Mouse (Mus musculus): ENCODE measurements around the gene N4bp2. TPM values are rescaled to one million over a fixed set of nuclear protein-coding genes. Genes with fewer than 3 reads are reported as not detected.

The N4bp2 gene
- total and polyA plus RNA-seq, 3 experiments = 11.4 to 50.6 (median 12.9) TPM

DNA sequence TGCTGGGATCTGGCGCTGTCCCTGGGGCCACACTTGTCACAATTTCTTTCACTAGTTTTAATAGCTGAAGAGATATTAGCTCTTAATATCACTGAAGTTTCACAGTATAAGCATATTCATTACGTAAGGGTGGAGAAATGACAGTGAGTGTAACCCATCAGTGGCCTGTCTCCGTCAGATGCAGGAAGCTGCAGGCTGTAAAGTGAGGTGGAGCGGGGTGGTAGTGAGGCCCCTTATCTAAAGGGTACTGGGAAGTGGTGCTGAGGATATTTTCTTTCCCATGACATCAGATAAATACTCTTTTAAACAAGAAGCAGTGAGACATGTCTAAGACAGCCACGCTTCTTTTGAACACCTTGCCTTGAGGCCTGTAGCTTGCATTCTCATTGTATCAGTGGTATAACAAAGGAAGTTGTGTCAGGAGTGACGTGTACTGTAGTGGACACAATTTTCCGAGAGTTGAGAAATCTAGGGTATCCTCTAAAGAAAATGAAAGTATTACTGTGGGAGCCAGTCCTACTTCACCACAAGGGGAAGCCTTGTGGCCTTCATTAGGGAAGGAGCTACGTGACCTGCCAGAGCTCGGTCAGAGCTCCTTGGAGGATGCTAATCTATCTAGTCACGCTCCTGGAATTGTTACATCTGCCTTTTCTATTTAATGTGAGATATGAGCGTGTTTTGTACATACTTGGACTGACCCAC, 68.7 kb downstream of the N4bp2 start:
- no peaks in the 10 kb centered on the region for H3K9me3 ChIP-seq (replicated peaks; ENCODE audit: insufficient read depth, low read length)
- H3K4me3 ChIP-seq (ENCODE audit: control insufficient read depth in 1 of 2, insufficient read depth in 1 of 2, low read depth in 2 of 2, low read length in 2 of 2) = no peak overlapping the region; a peak in 1 of 4 replicates
- H3K27me3 ChIP-seq (ENCODE audit: control insufficient read depth in 1 of 2, insufficient read depth in 2 of 2, low read length in 2 of 2) = no peaks in the 10 kb centered on the region
- peaks cover 0 to 11% of the 10 kb centered on the region in 2 experiments; a peak in 2 of 4 replicates for H3K36me3 ChIP-seq (ENCODE audit: control insufficient read depth in 1 of 2, insufficient read depth in 2 of 2, low read length in 2 of 2)
- H3K27ac ChIP-seq (ENCODE audit: control insufficient read depth, low read depth, low read length) = peak overlapping the region; percentile 21
- H3K79me2 ChIP-seq (ENCODE audit: control insufficient read depth, insufficient read depth, low read length, poor library complexity) = no peaks in the 10 kb centered on the region
- TF ChIP-seq MEF2A (IDR thresholded peaks at IDR 0.05; ENCODE audit: extremely low read depth, insufficient replicate concordance, low read depth, low read length, poor library complexity, severe bottlenecking) (no peak), MAFK (IDR thresholded peaks at IDR 0.05; ENCODE audit: borderline replicate concordance, low read depth, low read length) (no peak), POLR2A (IDR thresholded peaks at IDR 0.05; ENCODE audit: control insufficient read depth in 1 of 2, insufficient read depth in 1 of 2, low read depth in 1 of 2, low read length in 2 of 2, poor library complexity in 1 of 2) (no peak), TCF12 (IDR thresholded peaks at IDR 0.05; ENCODE audit: low read depth, low read length) (no peak), SMC3 (IDR thresholded peaks at IDR 0.05; ENCODE audit: low read depth, low read length) (no peak; the same call in 1 of the 2 replicates), CTCF (IDR thresholded peaks at IDR 0.05 in 2 of 3, conservative IDR thresholded peaks at IDR 0.05 in 1 of 3; ENCODE audit: control insufficient read depth in 1 of 3, insufficient read depth in 1 of 3, low read depth in 2 of 3, low read length in 3 of 3, poor library complexity in 1 of 3, severe bottlenecking in 1 of 3) (no peak; a peak in 1 of 6 replicates), CHD2 (IDR thresholded peaks at IDR 0.05; ENCODE audit: low read length) (no peak), NRF1 (IDR thresholded peaks at IDR 0.05; ENCODE audit: insufficient read depth, low read depth, low read length, poor library complexity, severe bottlenecking) (no peak), EP300 (IDR thresholded peaks at IDR 0.05; ENCODE audit: low read depth in 1 of 2, low read length in 2 of 2) (no peak), E2F4 (IDR thresholded peaks at IDR 0.05; ENCODE audit: borderline replicate concordance, low read depth, low read length) (no peak)
- DNase-seq (ENCODE audit: low read depth, low spot score) = peak; percentile 21
- peaks cover 0 to 11% of the 10 kb centered on the region in 2 experiments; a peak in 2 of 4 replicates for H3K4me1 ChIP-seq (ENCODE audit: control insufficient read depth in 1 of 2, insufficient read depth in 2 of 2, low read length in 2 of 2)
- H3K9ac ChIP-seq (ENCODE audit: control insufficient read depth, low read depth, low read length, poor library complexity, severe bottlenecking) = no peak overlapping the region; the same call in 1 of the 2 replicates

DNA sequence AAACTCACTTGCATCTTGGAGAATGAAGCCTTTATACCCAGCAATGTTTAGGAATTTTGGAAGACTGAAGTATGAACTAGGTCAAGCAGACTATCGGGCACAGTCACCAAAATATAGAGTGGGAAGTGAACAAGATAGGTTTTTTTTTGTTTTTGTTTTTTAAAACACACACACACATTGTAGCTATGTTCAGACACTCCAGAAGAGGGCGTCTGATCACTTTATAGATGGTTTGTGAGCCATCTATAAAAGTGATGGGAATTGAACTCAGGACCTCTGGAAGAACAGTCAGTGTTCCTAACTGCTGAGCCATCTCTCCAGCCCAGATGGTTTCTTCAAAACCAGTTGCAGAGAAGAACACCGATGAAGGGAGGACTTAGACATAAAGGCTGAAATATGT, 69.8 kb downstream of the N4bp2 start:
- Histone ChIP-seq H3K9ac (ENCODE audit: control insufficient read depth, low read depth, low read length, poor library complexity, severe bottlenecking) (no peak overlapping the region), H3K27me3 (ENCODE audit: control insufficient read depth in 1 of 2, insufficient read depth in 2 of 2, low read length in 2 of 2) (no peaks in the 10 kb centered on the region), H3K36me3 (ENCODE audit: control insufficient read depth in 1 of 2, insufficient read depth in 2 of 2, low read length in 2 of 2) (peaks cover 0 to 11% of the 10 kb centered on the region in 2 experiments; a peak in 2 of 4 replicates)
- TF ChIP-seq RAD21 (IDR thresholded peaks at IDR 0.05; ENCODE audit: low read depth, low read length) (peak; percentile 53), TAL1 (IDR thresholded peaks at IDR 0.05; ENCODE audit: low read length) (no peak), POLR2AphosphoS2 (IDR thresholded peaks at IDR 0.05; ENCODE audit: low read length) (no peak), NELFE (IDR thresholded peaks at IDR 0.05; ENCODE audit: low read depth, low read length) (no peak), ELF1 (IDR thresholded peaks at IDR 0.05; ENCODE audit: low read depth, low read length) (no peak), E2F4 (IDR thresholded peaks at IDR 0.05; ENCODE audit: borderline replicate concordance, low read depth, low read length) (no peak), GABPA (IDR thresholded peaks at IDR 0.05; ENCODE audit: low read depth, low read length) (no peak), MAX (IDR thresholded peaks at IDR 0.05; ENCODE audit: low read length) (no peak), UBTF (IDR thresholded peaks at IDR 0.05; ENCODE audit: borderline replicate concordance, insufficient read depth, low read depth, low read length) (no peak), POLR2AphosphoS5 (IDR thresholded peaks at IDR 0.05; ENCODE audit: borderline replicate concordance, low read depth, low read length) (no peak), CTCF (IDR thresholded peaks at IDR 0.05 in 2 of 3, conservative IDR thresholded peaks at IDR 0.05 in 1 of 3; ENCODE audit: control insufficient read depth in 1 of 3, insufficient read depth in 1 of 3, low read depth in 2 of 3, low read length in 3 of 3, poor library complexity in 1 of 3, severe bottlenecking in 1 of 3) (peak in 1 of 3 experiments; percentile 55; a peak in 2 of 6 replicates), RCOR1 (IDR thresholded peaks at IDR 0.05; ENCODE audit: low read depth, low read length) (no peak), SMC3 (IDR thresholded peaks at IDR 0.05; ENCODE audit: low read depth, low read length) (peak; percentile 70), MYB (IDR thresholded peaks at IDR 0.05; ENCODE audit: low read depth, low read length) (no peak), GATA1 (IDR thresholded peaks at IDR 0.05; ENCODE audit: low read depth, low read length) (no peak), ZNF384 (IDR thresholded peaks at IDR 0.05; ENCODE audit: low read depth, low read length) (peak; percentile 40; the same call in 1 of the 2 replicates), ZKSCAN1 (IDR thresholded peaks at IDR 0.05; ENCODE audit: low read depth, low read length) (no peak), CHD1 (IDR thresholded peaks at IDR 0.05; ENCODE audit: low read depth, low read length) (no peak), MYC (IDR thresholded peaks at IDR 0.05; ENCODE audit: low read depth, low read length) (no peak), KAT2A (conservative IDR thresholded peaks at IDR 0.05; ENCODE audit: low read depth, low read length) (no peak), EP300 (IDR thresholded peaks at IDR 0.05; ENCODE audit: low read depth in 1 of 2, low read length in 2 of 2) (no peak), ZC3H11A (IDR thresholded peaks at IDR 0.05; ENCODE audit: low read depth, low read length) (peak; percentile 62), BHLHE40 (IDR thresholded peaks at IDR 0.05; ENCODE audit: borderline replicate concordance, low read depth, low read length) (no peak)

More for the DNA sequence above, 69.8 kb downstream of the N4bp2 start:
- no peak overlapping the region for H3K27ac ChIP-seq (ENCODE audit: control insufficient read depth, low read depth, low read length)
- H3K79me2 ChIP-seq (ENCODE audit: control insufficient read depth, insufficient read depth, low read length, poor library complexity) = no peaks in the 10 kb centered on the region
- no peak overlapping the region for H3K4me3 ChIP-seq (ENCODE audit: control insufficient read depth in 1 of 2, insufficient read depth in 1 of 2, low read depth in 2 of 2, low read length in 2 of 2)
- peak; percentile 26 for DNase-seq (ENCODE audit: low read depth, low spot score)
- peaks cover 0 to 11% of the 10 kb centered on the region in 2 experiments; a peak in 2 of 4 replicates for H3K4me1 ChIP-seq (ENCODE audit: control insufficient read depth in 1 of 2, insufficient read depth in 2 of 2, low read length in 2 of 2)
- no peaks in the 10 kb centered on the region for H3K9me3 ChIP-seq (replicated peaks; ENCODE audit: insufficient read depth, low read length)

All from MEL (cell line).